Mouse (Mus musculus) brown adipose tissue, adult 24 weeks (tissue): ENCODE measurements around the gene Cttn. TPM values are rescaled to one million over a fixed set of nuclear protein-coding genes. Genes with fewer than 3 reads are reported as not detected.

Source experiments
- H3K27ac ChIP-seq: fragments of 200-500 bp; replicated peaks from 2 replicates; pipeline ENCODE4 v1.5.1; 2012; ENCODE audit warnings: low read depth, mild to moderate bottlenecking, low read length
- H3K4me1 ChIP-seq: fragments of 200-500 bp; 2 replicates; pipeline ENCODE4 v1.6.1; 2012; ENCODE audit warnings: low read length, mixed read lengths; ENCODE audit not compliant: control insufficient read depth, insufficient read depth, insufficient read length
- H3K4me3 ChIP-seq: fragments of 200-500 bp; 2 replicates; pipeline ENCODE4 v1.5.1; 2012; ENCODE audit warnings: low read depth, mild to moderate bottlenecking, low read length, moderate library complexity; ENCODE audit not compliant: insufficient read depth
- polyA plus RNA-seq: library from polyadenylated mRNA; stranded (reverse); fragments of >200 nt; gene quantifications from 2 replicates; pipeline ENCODE4 v1.2.4, GENCODE M21; 2012; ENCODE audit not compliant: missing spikeins, insufficient read depth, insufficient read length

The Cttn gene
- polyA plus RNA-seq, 1 experiment, result 43.9 TPM

- H3K4me3 ChIP-seq, result peak overlapping the region; percentile 70
- no peaks in the 10 kb centered on the region for H3K4me1 ChIP-seq
- H3K27ac ChIP-seq, result peak overlapping the region; percentile 56; the same call in 1 of the 2 replicates
These were observed 1.6 kb downstream of the Cttn start for GRCm38 (mm10) chr7:144469181-144469641.

- Histone ChIP-seq H3K4me3 (no peak overlapping the region), H3K4me1 (no peaks in the 10 kb centered on the region), H3K27ac (no peak overlapping the region)
These were observed 2.1 kb downstream of the Cttn start for GRCm38 (mm10) chr7:144468741-144469140.

GRCm38 (mm10) chr7:144462577-144462976 is 8.2 kb downstream of the Cttn start:
- no peak overlapping the region for H3K27ac ChIP-seq
- H3K4me1 ChIP-seq, result no peaks in the 10 kb centered on the region
- H3K4me3 ChIP-seq, result no peak overlapping the region

GRCm38 (mm10) chr7:144461246-144461902 is 9.4 kb downstream of the Cttn start:
- H3K27ac ChIP-seq, result no peak overlapping the region
- H3K4me3 ChIP-seq, result no peak overlapping the region
- no peaks in the 10 kb centered on the region for H3K4me1 ChIP-seq

GRCm38 (mm10) chr7:144458881-144459280 is 11.9 kb downstream of the Cttn start:
- H3K27ac ChIP-seq, result no peak overlapping the region
- no peaks in the 10 kb centered on the region for H3K4me1 ChIP-seq
- no peak overlapping the region for H3K4me3 ChIP-seq

GRCm38 (mm10) chr7:144450661-144451060 is 20.1 kb downstream of the Cttn start:
- Histone ChIP-seq H3K4me1 (no peaks in the 10 kb centered on the region), H3K4me3 (no peak overlapping the region), H3K27ac (no peak overlapping the region)

- no peak overlapping the region for H3K27ac ChIP-seq
- no peak overlapping the region for H3K4me3 ChIP-seq
- no peaks in the 10 kb centered on the region for H3K4me1 ChIP-seq
These were observed 20.9 kb downstream of the Cttn start for GRCm38 (mm10) chr7:144449637-144450570.

DNA sequence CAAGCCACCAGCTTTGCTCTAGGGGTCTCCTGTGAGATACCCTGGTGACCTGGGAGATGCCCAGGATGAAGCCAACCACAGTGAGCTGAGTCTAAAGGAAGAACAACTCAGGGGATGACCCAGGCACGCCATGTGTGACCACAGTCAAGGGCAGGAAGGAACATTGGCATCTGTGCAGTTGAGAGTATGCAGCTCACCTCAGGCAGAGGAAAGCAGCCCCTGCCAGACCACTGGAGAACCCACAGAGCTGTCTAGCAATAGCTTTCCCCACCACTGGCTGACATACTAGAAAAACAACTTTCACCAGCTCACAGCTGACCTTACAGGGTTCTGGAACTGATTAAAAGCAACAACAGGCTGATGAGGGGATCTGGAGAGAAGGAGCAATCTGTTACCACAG is 22.6 kb downstream of the Cttn start:
- H3K4me1 ChIP-seq, result no peaks in the 10 kb centered on the region
- H3K4me3 ChIP-seq, result no peak overlapping the region
- H3K27ac ChIP-seq, result no peak overlapping the region

- H3K4me1 ChIP-seq, result no peaks in the 10 kb centered on the region
- no peak overlapping the region for H3K4me3 ChIP-seq
- H3K27ac ChIP-seq, result no peak overlapping the region
These were observed 23.7 kb downstream of the Cttn start for GRCm38 (mm10) chr7:144447146-144447545.

- Histone ChIP-seq H3K27ac (no peak overlapping the region), H3K4me1 (no peaks in the 10 kb centered on the region)
These were observed 26.0 kb downstream of the Cttn start for GRCm38 (mm10) chr7:144444788-144445187.

DNA sequence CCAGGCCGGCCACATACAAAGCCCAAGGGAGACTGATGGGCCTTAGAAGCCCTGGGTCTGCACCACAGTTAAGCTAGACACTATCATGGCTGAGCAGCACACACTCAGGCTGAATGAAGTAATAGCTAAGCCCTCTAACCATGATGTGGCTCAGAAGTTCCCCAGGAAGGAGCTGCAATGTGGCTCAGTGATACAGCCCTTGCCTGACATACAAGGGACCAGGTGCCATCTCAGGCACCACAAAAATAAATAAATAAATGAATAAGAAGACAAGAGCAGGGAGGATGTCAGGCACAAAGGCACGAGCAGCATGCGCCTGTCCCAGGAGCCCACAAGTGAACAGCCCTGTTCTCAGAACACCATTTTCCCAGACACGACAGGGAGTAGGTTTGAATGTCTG is 28.8 kb downstream of the Cttn start:
- no peak overlapping the region for H3K27ac ChIP-seq
- H3K4me3 ChIP-seq, result no peak overlapping the region
- H3K4me1 ChIP-seq, result no peaks in the 10 kb centered on the region

More at GRCm38 (mm10) chr7:144444788-144445187, 26.0 kb downstream of the Cttn start:
- H3K4me3 ChIP-seq, result no peak overlapping the region

DNA sequence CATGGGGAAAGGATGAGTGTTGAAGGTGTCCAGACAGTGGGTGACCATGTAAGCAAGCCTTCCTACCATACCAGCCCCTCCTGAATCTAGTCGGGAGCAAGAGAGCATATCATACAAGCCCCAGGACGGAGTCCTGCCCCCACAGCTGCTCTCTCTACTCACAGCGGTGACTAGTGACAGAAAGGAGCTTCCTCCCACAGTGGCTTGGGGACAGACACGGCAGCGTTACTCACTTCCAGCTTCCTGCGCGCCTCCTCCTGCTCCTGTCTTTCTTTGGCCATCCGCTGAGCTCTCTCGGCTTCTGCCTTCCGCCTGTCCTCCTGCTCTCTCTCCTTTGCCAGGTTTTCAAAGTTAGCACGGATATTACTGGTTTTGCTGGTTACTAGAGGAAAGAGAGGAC is 29.3 kb downstream of the Cttn start:
- Histone ChIP-seq H3K27ac (no peak overlapping the region), H3K4me1 (no peaks in the 10 kb centered on the region), H3K4me3 (no peak overlapping the region)

GRCm38 (mm10) chr7:144438811-144439210 is 32.0 kb downstream of the Cttn start:
- Histone ChIP-seq H3K4me1 (no peaks in the 10 kb centered on the region), H3K4me3 (no peak overlapping the region), H3K27ac (no peak overlapping the region)

- Histone ChIP-seq H3K4me3 (no peak overlapping the region), H3K27ac (no peak overlapping the region), H3K4me1 (no peaks in the 10 kb centered on the region)
These were observed 37.9 kb downstream of the Cttn start for GRCm38 (mm10) chr7:144432920-144433319.

DNA sequence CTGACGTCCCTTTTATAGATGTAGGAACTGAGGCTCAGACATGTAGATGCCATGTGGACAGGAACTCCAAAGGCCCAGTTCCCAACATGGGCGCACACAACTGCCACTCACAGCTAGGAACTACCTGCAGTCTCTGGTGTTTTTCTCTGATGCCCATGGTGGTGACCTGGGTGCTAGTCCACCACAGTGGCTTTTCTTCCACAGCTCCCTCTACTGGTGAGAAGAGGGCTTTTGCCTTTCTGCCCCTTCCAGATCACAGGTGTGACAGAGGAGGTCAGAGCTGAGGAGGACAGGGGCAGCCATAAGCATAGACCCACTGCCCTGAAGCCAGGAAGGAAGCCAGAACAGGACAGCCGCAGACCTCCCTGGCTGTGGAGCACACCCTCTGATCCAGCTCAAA is 43.3 kb downstream of the Cttn start:
- H3K4me3 ChIP-seq, result no peak overlapping the region
- no peak overlapping the region for H3K27ac ChIP-seq
- H3K4me1 ChIP-seq, result no peaks in the 10 kb centered on the region
